Comparison of ENCODE assay signal across 9 mouse cellular contexts in the genomic region with DNA sequence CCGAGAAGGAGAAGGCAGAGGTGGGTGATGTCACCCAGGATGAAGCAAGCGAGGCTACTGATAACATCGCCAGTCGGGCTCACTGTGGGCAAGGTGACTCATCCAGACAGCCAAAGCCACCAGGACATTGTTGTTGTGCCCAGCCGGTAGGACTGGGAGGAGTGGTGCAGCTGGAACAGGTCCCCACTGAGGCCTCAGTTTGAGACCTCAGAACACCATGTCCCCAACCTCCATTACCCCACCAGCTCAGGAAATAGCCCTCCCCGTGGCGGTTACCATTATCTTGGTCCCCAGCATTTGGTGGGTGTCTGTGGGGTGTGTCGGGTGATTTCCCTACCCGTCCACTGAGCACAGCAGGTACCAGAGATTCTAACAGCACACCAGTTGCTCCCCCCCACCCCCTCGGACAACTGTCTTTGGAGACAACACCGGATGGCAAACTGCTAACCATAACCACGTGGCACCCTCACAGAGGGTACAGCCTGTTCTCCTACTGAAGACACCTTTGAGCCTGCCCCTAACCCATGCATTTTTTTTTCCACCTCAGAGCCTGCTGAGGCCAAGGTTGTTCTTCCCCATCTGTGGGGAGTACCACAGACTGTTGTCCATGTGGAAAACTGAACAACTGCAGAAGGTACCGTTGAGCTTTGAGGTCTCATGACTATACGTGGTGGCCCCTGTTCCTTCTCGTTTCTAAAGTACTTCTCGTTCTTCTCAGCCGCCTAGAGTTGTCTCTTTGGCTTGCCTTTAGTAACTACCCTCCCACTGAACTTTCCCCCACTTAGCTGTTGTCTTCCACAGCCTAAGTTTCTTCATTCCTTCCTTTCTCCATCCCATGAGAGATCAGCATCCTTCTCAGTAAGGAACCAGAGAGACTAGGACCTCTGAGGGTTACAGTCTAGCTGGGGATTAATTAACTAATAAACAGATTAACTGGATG.
DNase-seq lines count a peak whose midpoint lies in the region; ATAC-seq and TF ChIP-seq lines count a peak whose summit lies in the region.
"Had no signal": no experiment of that assay in that cellular context is flagged by ENCODE, and none has a peak within 500 bp of the region (broad histone marks: within the 10 kb centered on the region; RNA-seq: fewer than 3 reads in every experiment).

No protein-coding gene starts in this region.

- no peak for DNase-seq in heart, postnatal 10 days
- peak; percentile 74 for DNase-seq in liver, postnatal 0 days
- peak; percentile 67 to 91 for DNase-seq in thymus, adult 18-20 months
- DNase-seq in retina, embryonic 14.5 days (ENCODE audit: low spot score), result no peak
- DNase-seq in left cerebral cortex, postnatal 4 days, result no peak
- no peak for DNase-seq in kidney, postnatal 4 days

- no peaks in the 10 kb centered on the region for H3K9me3 ChIP-seq in heart, embryonic 11.5 days (replicated peaks; ENCODE audit: control insufficient read depth, low read length)
- no peaks in the 10 kb centered on the region for H3K9me3 ChIP-seq in liver, postnatal 0 days (ENCODE audit: low read length)
- H3K9me3 ChIP-seq: limb, embryonic 12.5 days had no signal

- H3K4me1 ChIP-seq in heart, embryonic 11.5 days (ENCODE audit: control insufficient read depth, insufficient read depth, low read length), result peaks cover 16% of the 10 kb centered on the region
- peaks cover 37% of the 10 kb centered on the region for H3K4me1 ChIP-seq in brown adipose tissue, adult 24 weeks (ENCODE audit: control insufficient read depth, insufficient read depth, insufficient read length, low read length)
- peaks cover 63% of the 10 kb centered on the region for H3K4me1 ChIP-seq in liver, postnatal 0 days (ENCODE audit: insufficient read depth)

- no peak overlapping the region for H3K27ac ChIP-seq in heart, embryonic 11.5 days (ENCODE audit: low read depth, low read length)
- peak overlapping the region; percentile 40 for H3K27ac ChIP-seq in brown adipose tissue, adult 24 weeks (replicated peaks; ENCODE audit: low read depth, low read length)
- peak overlapping the region; percentile 92 for H3K27ac ChIP-seq in liver, postnatal 0 days (ENCODE audit: low read depth)
- H3K27ac ChIP-seq: limb, embryonic 12.5 days had no signal

- H3K27me3 ChIP-seq in heart, embryonic 11.5 days (ENCODE audit: control insufficient read depth, insufficient read depth, low read length), result no peaks in the 10 kb centered on the region
- H3K27me3 ChIP-seq in liver, postnatal 0 days (ENCODE audit: insufficient read depth, low read length), result no peaks in the 10 kb centered on the region
- H3K27me3 ChIP-seq: limb, embryonic 12.5 days had no signal

- peak; percentile 96 for TF ChIP-seq EP300 in liver, postnatal 0 days (IDR thresholded peaks at IDR 0.05; ENCODE audit: low read depth)

- TF ChIP-seq CTCF in liver, postnatal 0 days (IDR thresholded peaks at IDR 0.05; ENCODE audit: low read depth), result no peak

- H3K36me3 ChIP-seq in heart, embryonic 11.5 days (ENCODE audit: control insufficient read depth, insufficient read depth, low read length), result no peaks in the 10 kb centered on the region
- no peaks in the 10 kb centered on the region for H3K36me3 ChIP-seq in liver, postnatal 0 days (replicated peaks; ENCODE audit: insufficient read depth, low read length)
- H3K36me3 ChIP-seq: limb, embryonic 12.5 days had no signal

- WGBS in heart, embryonic 11.5 days (ENCODE audit: insufficient replicate concordance), result 73% methylated on average over 17 of the region's 17 CpGs
- 30% methylated on average over 17 of the region's 17 CpGs for WGBS in liver, postnatal 0 days (ENCODE audit: insufficient replicate concordance)

- H3K4me3 ChIP-seq in heart, embryonic 11.5 days (ENCODE audit: low read depth, low read length), result no peak overlapping the region
- H3K4me3 ChIP-seq in brown adipose tissue, adult 24 weeks (ENCODE audit: insufficient read depth, low read depth, low read length), result no peak overlapping the region
- H3K4me3 ChIP-seq in liver, postnatal 0 days (ENCODE audit: low read depth, low read length), result no peak overlapping the region
- H3K4me3 ChIP-seq: limb, embryonic 12.5 days had no signal

- no peak overlapping the region for H3K4me2 ChIP-seq in heart, embryonic 11.5 days
- peak overlapping the region; percentile 4; the same call in 1 of the 2 replicates for H3K4me2 ChIP-seq in liver, postnatal 0 days (ENCODE audit: low read depth, low read length)
- H3K4me2 ChIP-seq: limb, embryonic 12.5 days had no signal

- ATAC-seq in heart, embryonic 11.5 days (replicated peaks; ENCODE audit: insufficient number of reproducible peaks, low FRiP score, low TSS enrichment), result no peak
- ATAC-seq in liver, postnatal 0 days, result peak; percentile 66

- peak overlapping the region; percentile 6; the same call in 1 of the 2 replicates for H3K9ac ChIP-seq in heart, embryonic 11.5 days (ENCODE audit: low read depth, low read length)
- H3K9ac ChIP-seq in liver, postnatal 0 days (replicated peaks), result 0 out of 2 replicates have a peak overlapping the region, but pooled peaks have one; percentile 12
- H3K9ac ChIP-seq: limb, embryonic 12.5 days had no signal

- intact Hi-C loops in heart, postnatal 10 days (cut with DNase I), result loop anchor here (5.0 kb wide), 1 partner anchor 266 kb away; no protein-coding TSS in a partner anchor
- intact Hi-C loops in left cerebral cortex, postnatal 4 days (cut with DNase I), result no loop called here

Comparison
In these comparisons a context has a peak if more than half of its experiments do, and no peak if none do; other contexts are left out.
1. DNase-seq: peak in liver, postnatal 0 days (single experiment) and thymus, adult 18-20 months (2 of 2); none in heart, postnatal 10 days (0 of 2), retina, embryonic 14.5 days (single experiment), left cerebral cortex, postnatal 4 days (single experiment) and kidney, postnatal 4 days (0 of 2).